Mouse (Mus musculus) lung, adult 2 months (tissue): Measurements from ENCODE around the gene Pigt. TPM values are rescaled to one million over a fixed set of nuclear protein-coding genes. Genes with fewer than 3 reads are reported as not detected.

Experiments used
- DNase-seq: peaks from one replicate; pipeline ENCODE4 v3.0.0; 2022
- H3K4me1 ChIP-seq: fragments of 200-500 bp; 2 replicates; pipeline ENCODE4 v1.6.1; 2011; ENCODE audit warnings: low read length; ENCODE audit not compliant: control insufficient read depth, insufficient read depth
- H3K4me3 ChIP-seq: fragments of 200-500 bp; replicated peaks from 2 replicates; pipeline ENCODE3; 2011; ENCODE audit warnings: low read depth, mild to moderate bottlenecking, control low read depth, low read length; ENCODE audit errors: extremely low read depth
- CTCF ChIP-seq: fragments of 200-500 bp; IDR thresholded peaks from 2 replicates; pipeline ENCODE4 v1.5.1; 2011; ENCODE audit warnings: mild to moderate bottlenecking, low read length, control low read depth; ENCODE audit not compliant: insufficient read depth
- POLR2A ChIP-seq: fragments of 200-500 bp; IDR thresholded peaks from 2 replicates; pipeline ENCODE4 v1.6.1; 2011; ENCODE audit warnings: low read depth, mild to moderate bottlenecking, control low read depth, low read length, borderline replicate concordance; ENCODE audit errors: extremely low read depth
- WGBS: fragments of 180-500 bp; shearing (Covaris S2); methylation state at CpG from one replicate; pipeline ENCODE4 v1.1.7; 2018; 5-methylcytosine and 5-hydroxymethylcytosine counted together
- polyA plus RNA-seq: library from polyadenylated mRNA; depleted of rRNA; stranded (reverse); fragments of >200 nt; gene quantifications from 2 replicates; pipeline ENCODE4 v1.2.3, GENCODE M21; 2012; rRNA removed

Gene Pigt
- polyA plus RNA-seq, 1 experiment = 104 TPM

DNA sequence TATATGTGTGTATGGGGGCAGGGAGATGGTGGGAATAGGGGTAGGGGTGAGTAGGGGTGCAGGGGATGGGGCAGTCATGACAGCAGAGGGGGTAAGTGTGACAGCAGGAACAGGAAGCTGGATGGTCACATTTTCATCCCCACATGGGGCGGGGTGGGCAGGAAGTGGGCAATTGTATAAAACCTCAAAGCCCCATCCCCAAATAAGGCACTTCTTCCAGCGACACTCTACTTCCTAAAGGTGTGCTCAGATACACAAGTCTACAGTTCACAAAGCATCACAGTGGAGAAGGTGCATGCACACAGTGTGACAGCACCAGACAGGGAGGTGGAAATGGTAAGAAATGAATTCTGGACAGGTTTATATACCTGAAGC lies 53.6 kb downstream of the Pigt start:
- DNase-seq = no peak
- 45% methylated on average over 2 of the region's 2 CpGs for WGBS
- Histone ChIP-seq H3K4me3 (no peak overlapping the region), H3K4me1 (0 out of 2 replicates have a peak, but pooled peaks cover 3% of the 10 kb centered on the region)
- TF ChIP-seq CTCF (no peak), POLR2A (no peak)

DNA sequence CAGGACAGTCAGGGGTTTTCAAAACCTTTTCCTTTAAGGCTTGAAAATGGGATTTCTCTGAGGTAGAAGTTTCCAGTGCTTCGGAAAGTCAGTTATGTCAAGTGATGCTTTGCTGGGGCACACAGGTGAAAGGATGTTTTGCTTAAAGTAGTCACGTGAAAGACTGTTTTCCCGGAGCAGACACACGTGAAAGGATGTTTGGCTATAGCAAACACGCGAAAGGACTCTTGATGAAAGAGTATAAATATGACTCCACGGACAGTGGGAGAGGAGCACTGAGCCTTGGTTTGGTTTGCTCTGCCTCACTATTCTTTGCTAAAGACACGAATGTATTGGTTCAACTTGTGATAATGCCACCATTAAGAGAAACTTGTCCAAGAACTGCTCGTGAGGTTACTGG lies 54.2 kb downstream of the Pigt start:
- no peak for TF ChIP-seq POLR2A
- no peak for TF ChIP-seq CTCF
- no peak overlapping the region for H3K4me3 ChIP-seq
- H3K4me1 ChIP-seq = 0 out of 2 replicates have a peak, but pooled peaks cover 3% of the 10 kb centered on the region
- WGBS = 51% methylated on average over 9 of the region's 9 CpGs
- no peak for DNase-seq

Other genes with a start within 250 kb of the Pigt start
- gene Svs3b, start 240.9 kb upstream of the Pigt start, polyA plus RNA-seq = not detected in 2 replicates
- not detected in 2 replicates for gene Svs4, start 219.1 kb upstream of the Pigt start, polyA plus RNA-seq
- not detected in 2 replicates for gene Svs3a, start 208.3 kb upstream of the Pigt start, polyA plus RNA-seq
- gene Svs6, start 180.8 kb upstream of the Pigt start, polyA plus RNA-seq = not detected in 2 replicates
- gene Svs5, start 164.8 kb upstream of the Pigt start, polyA plus RNA-seq = not detected in 2 replicates
- 64.8 and 662 TPM in 2 replicates for gene Slpi, start 108.4 kb upstream of the Pigt start, polyA plus RNA-seq
- gene Rbpjl, start 94.4 kb upstream of the Pigt start, polyA plus RNA-seq = 86.8 and 101 TPM in 2 replicates
- 78.0 and 80.1 TPM in 2 replicates for gene Matn4, start 92.4 kb upstream of the Pigt start, polyA plus RNA-seq
- gene Sdc4, start 53.6 kb upstream of the Pigt start, polyA plus RNA-seq = 75.1 and 91.1 TPM in 2 replicates
- gene Sys1, start 40.6 kb upstream of the Pigt start, polyA plus RNA-seq = 89.8 and 133 TPM in 2 replicates
- 47.7 and 52.2 TPM in 2 replicates for gene Gm20458, start 36.6 kb upstream of the Pigt start, polyA plus RNA-seq
- gene Trp53tg5, start 23.8 kb upstream of the Pigt start, polyA plus RNA-seq = not detected in 2 replicates
- 52.6 and 72.9 TPM in 2 replicates for gene Dbndd2, start 11.4 kb upstream of the Pigt start, polyA plus RNA-seq
- 1,286 and 1,630 TPM in 2 replicates for gene Wfdc2, start 64.9 kb downstream of the Pigt start, polyA plus RNA-seq
- gene Spint3, start 75.9 kb downstream of the Pigt start, polyA plus RNA-seq = not detected in 2 replicates
- gene Wfdc6a, start 87.9 kb downstream of the Pigt start, polyA plus RNA-seq = 2.3 and 2.4 TPM in 2 replicates
- gene Eppin, start 96.1 kb downstream of the Pigt start, polyA plus RNA-seq = 0.27 and 0.65 TPM in 2 replicates
- 1.3 and 1.9 TPM in 2 replicates for gene Wfdc6b, start 116.0 kb downstream of the Pigt start, polyA plus RNA-seq
- 5.3 and 8.5 TPM in 2 replicates for gene Wfdc8, start 116.1 kb downstream of the Pigt start, polyA plus RNA-seq
- gene Wfdc16, start 141.3 kb downstream of the Pigt start, polyA plus RNA-seq = 0.97 and 1.9 TPM in 2 replicates
- gene Wfdc10, start 158.5 kb downstream of the Pigt start, polyA plus RNA-seq = 7.9 and 10.9 TPM in 2 replicates
- not detected in 2 replicates for gene Wfdc9, start 159.1 kb downstream of the Pigt start, polyA plus RNA-seq
- gene Wfdc11, start 176.6 kb downstream of the Pigt start, polyA plus RNA-seq = not detected in 2 replicates
- 0.98 and 1.3 TPM in 2 replicates for gene Wfdc13, start 187.6 kb downstream of the Pigt start, polyA plus RNA-seq
- gene Spint4, start 201.0 kb downstream of the Pigt start, polyA plus RNA-seq = not detected in 2 replicates
- not detected in 2 replicates for gene Spint5, start 217.8 kb downstream of the Pigt start, polyA plus RNA-seq
- 1.3 and 2.3 TPM in 2 replicates for gene Wfdc3, start 248.4 kb downstream of the Pigt start, polyA plus RNA-seq
- gene Dnttip1, start 248.5 kb downstream of the Pigt start, polyA plus RNA-seq = 25.5 and 63.1 TPM in 2 replicates